Mouse (Mus musculus): ENCODE measurements around the gene Syne1.

Gene Syne1

DNA sequence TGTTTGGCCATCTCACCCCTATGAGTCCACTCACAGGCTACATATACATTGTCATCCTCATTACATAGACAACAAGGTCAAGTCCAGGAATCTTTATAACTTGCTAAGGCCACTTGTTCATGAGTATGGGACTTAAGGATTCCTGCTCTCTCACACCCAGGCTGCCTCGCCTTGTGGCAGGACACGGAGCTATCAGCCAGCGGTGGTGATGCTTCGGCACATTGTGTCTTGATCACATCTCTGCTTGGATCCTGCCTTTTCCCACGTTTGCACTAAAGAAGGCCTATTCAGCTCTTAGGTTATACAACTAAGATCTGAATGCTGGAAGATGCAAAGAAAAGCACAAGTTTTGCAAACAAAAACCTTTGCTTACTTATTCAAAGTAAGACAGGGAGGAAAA is 345.7 kb downstream of the Syne1 start:
- no peak for DNase-seq (ENCODE audit: low read depth, low spot score)

DNA sequence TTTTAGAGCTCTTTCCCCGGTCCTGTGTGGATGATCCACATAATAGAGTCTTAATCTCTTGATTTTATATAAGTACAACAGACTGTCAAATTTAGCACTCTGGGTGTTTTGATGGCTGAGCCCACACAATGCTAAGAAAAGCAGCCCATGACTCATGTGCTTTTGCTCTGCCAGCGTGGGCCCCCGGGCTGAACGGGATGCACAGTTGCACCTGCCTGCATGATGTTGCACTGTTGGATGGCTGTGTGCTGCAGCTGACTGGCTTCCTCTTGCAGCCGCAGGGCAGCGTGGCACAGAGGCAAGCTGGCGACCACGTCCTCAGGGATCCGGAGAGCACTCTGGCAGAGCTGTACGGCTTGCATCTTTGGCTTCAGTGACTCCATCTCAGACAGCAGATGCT is 347.4 kb downstream of the Syne1 start:
- DNase-seq (ENCODE audit: low read depth, low spot score) = no peak

DNA sequence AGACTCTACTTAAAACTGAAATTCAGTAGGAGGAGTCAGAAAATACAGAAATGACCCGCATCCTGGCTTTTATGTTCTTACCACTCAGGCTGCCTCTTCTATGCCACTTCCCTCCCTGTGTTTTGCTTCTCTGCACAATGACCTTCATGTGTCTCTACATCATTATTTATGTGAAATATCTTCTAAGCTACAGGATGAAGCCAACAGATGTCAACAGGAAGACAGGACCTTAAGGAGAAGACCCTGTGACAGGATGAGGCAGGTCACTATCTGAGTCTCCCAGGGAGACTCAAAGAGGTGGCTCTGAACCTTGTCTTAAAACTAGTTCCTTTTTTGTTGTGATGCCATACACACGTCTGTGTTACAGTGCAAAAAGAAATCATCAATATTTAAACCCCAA is 353.9 kb downstream of the Syne1 start:
- no peak for DNase-seq (ENCODE audit: low read depth, low spot score)

DNA sequence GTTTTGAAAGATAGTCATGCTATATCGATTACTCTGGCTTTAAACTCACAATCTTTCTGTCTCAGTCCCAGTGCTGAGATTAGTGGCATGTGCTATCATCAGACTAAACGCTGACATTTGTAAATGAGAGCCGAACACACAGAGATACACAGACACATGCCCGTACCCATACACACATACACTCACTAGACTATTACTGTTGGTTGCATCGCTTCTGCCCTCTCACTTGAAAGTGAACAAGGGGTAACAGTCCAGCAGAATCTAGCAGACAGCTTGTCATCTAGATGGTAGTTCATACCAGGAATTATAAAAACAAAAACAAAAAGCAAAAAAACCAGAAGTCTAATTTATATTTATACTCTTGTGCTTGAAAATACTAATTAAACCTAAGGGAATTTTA is 355.0 kb downstream of the Syne1 start:
- DNase-seq (ENCODE audit: low read depth, low spot score) = no peak

DNA sequence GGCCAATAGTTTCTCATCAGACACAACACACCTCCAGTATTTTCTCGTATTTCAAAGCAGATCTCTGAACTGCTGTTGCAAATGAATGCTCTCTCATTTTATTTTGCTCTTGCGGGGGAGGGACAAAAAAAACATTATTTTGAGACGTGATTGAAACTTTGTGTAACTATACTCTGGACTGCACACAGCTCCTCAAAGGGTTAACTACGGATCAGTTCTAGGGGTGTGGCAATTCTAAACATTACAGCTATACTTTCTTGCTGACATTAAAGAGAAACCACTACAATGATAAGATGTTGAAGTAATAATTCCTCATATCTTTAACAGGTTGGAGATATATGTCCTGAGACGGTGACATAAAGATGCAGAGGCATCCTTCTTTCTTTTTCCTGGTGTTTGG is 356.0 kb downstream of the Syne1 start:
- DNase-seq (ENCODE audit: low read depth, low spot score) = no peak

DNA sequence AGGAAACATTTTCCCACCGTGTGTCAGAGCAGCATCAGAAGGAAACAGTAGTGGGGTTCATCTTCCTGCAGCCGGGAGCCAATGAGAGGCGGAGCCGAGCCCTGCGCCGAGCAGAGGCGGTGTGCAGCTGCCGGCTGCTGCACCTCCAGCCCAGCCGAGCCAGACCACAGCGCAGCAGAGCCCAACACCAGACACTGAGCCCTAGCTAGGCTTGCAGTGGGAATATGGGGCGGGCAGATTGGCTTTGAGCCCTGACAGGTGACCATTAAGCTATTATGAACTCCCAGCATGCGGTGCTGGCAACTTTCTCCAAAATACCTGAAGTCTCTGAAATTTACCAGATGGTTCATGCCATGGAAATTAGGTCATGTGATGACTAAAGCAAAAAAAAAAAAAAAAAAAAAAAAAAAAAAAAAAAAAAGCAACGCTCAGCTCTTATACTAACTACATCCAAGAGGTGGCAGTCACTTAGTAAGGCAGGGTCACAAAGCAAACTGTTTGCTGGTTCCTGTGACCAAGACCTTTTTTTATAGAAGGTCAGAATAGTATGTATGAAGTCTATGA is 356.5 kb downstream of the Syne1 start:
- peak; percentile 70 for DNase-seq (ENCODE audit: low read depth, low spot score)

DNA sequence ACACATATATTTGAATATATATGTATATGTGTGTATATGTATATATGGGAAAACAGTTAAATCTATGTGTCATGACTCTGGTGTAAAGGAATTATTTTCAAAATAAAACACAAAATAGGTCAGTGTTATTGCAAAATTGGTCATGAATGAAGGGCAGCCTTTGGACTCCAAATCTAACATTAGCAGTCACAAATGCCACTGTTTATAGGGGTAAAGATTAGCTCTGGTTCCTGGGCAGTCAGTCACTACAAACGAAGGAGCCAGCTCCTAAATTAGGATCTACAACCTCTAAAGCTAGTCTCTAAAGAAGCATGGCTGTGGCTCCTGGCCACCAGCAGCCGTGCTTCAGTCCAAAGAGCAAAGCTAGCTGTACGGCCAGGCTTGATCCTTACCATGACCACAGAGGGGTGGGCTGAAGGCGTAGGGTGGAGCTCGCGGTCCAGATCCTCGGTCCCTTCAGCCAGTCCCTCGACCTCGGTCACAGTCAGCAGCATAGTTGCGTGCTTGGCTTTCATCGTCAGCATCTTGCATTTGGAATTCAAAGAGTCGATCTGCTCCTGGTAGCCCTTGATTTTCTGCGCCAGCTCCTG is 357.1 kb downstream of the Syne1 start:
- no peak for DNase-seq (ENCODE audit: low read depth, low spot score)

DNA sequence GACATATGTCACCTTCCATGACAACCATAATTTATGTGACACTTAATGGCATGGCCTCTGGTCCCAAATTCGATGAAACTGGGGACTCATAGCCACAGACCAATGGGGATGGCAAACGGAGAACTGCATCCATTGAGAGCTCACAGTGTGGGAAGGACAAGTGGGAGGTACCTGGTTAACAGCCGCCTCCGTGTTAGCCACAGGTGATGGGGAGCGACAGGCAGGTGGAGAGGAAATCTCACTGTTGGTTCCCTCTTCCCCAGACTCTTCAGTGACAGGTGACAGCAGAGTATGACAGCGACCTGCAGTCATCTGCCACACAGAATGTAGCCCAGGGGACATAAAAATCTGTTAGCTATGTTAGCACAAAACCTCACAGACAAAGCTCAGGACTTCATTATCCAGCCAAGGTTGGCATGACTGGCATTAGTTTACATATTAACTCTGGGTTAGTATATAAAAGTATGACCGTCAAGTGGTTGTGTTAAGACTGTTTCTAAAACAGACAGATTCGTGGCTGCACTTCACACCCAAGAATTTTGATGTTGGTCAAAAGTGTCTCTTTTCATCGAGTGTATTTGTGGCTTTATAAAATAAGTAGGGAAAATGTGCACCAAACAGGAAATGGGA is 358.3 kb downstream of the Syne1 start:
- DNase-seq (ENCODE audit: low read depth, low spot score) = no peak

DNA sequence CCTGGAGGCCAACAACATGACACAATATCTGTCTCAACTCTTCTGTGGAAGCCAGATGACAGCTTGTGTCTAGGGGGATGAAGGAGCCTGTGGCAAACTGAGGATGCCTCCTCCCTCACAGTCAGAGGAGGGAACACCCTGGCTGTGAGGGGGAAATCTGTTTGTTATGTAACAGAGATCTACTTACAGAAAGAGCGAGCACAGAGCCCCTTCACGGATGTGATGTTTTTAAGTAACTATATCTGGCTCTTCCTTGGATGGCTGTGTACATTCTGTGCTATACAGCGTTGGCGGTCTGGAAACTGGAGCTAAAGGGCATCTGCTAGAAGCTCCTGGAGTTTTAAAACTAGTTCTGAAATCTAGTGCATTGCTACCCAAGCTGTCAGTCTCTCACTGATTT is 360.5 kb downstream of the Syne1 start:
- DNase-seq (ENCODE audit: low read depth, low spot score) = peak; percentile 58

DNA sequence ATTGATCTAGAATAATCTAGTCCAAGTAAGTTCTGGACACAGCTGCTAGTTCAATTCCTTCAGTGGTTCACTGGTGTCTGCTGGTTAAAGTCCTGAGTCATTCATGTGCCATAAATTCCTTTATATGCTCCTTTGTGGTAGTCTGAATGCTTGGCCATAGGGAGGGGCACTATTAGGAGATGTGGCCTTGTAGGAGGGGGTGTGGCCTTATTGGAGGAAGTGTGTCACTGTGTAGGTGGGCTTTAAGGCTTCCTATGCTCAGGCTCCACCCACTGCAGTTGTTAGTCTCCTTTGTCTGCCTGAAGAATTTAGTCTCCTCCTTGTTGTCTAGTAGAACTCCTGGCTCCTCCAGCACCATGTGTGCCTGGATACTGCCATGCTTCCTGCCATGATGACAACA is 362.4 kb downstream of the Syne1 start:
- DNase-seq (ENCODE audit: low read depth, low spot score) = no peak

DNA sequence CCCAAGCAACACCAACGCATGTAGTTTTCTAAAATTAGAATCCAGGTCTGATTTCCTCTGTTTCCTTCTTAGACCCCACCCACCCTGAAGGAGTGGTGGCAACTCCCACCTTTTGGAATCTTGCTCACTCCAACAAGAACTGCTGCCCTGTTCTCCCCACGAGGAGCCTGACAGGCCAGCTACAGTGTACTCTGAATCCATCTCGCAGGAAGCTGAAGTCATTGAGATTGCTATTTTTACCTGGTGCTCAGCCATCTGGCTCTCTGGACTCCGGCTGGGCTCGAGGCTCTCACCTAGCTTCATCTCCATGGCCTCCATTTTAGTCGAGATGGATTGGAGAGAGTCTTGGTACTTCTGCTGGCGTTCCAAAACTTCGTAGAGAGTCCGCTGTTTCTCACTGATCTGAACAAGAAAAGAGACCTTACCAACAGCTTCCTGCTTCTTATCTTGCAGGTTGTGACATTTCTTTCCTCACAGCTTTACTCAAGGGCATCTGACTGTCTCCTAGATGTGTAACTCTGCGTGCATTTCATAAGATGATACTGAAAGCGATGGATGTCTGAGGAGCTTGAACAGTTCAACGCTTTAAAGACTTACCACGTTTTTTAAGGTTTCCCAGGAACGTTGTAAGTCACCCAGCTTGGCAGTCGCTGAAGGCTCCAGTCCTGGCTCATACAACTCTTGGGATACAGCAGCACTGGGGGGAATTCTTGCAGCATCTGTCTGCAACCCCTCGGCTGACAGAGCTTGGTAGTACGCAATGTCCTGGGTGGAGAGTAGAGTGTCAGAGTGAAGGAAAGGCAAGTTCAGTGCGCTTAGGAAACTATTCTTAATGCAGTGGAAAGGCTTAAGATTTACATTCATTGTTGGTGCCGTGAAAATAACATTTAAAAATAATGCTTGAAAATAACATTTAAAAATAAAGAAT is 365.9 kb downstream of the Syne1 start:
- DNase-seq (ENCODE audit: low read depth, low spot score) = no peak

DNA sequence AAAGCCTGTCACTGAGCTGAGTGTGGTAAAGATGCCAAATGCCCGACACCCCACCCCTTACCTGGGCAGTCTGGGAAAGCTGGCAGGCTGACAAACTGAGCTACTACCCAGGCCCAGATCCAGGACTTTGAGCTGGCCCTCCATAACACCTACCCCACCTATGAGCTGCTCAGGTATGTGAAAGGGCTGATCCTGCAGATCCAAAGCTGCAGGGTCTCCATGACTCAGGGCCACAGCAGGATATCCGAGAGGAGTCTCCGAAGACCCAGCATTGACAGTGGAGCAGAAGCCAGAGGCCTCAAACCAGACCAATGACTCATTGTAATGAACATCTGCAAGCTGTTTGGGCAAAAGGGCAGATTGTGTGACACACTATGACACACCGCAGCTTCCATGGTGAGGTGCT is 369.5 kb downstream of the Syne1 start:
- no peak for DNase-seq (ENCODE audit: low read depth, low spot score)

DNA sequence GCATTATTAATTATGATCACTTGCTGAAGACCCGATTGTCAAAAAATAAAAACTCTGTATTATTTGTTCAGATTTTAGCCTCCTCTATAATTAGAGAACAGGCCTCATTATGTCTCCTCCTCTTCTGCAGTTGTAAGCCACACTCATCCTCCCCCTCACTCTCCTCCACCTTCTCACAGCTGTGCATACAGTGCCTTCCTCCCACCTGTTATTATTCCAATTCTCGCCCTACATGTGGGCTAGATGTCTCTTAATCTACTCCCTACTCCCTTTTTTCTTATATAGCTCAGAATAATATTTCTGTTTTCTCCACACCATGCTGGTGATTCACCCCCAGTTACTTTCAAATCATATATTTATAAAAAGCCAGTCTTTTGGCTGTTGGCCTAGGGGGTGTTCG is 371.4 kb downstream of the Syne1 start:
- DNase-seq (ENCODE audit: low read depth, low spot score) = no peak

DNA sequence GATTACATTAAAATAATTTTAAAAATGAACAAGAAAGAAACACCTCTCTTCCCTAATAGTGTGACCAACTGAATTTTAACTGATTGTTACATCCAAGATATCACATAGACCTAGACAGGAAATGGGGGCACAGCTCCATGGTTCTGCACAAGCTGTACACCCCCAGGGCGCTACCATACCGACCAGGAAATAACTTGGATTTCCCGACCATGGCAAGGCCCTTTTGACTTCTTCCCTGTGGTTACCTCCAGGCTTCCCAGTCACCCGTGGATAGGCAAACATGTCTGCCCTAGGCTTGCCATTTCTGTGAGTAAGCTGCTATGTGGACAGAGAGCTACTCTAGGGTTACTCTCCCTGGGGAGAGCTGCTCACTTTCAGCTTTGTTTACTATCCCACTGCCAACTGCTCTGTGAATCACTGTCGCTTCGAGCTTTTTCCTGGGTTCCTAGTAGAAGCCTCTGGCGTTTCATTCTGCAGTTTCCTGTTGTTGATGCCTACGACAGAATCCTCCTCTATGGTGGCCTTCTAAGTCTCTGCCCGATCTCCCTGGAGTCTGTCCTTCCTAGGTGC is 373.8 kb downstream of the Syne1 start:
- peak; percentile 73 for DNase-seq (ENCODE audit: low read depth, low spot score)

DNA sequence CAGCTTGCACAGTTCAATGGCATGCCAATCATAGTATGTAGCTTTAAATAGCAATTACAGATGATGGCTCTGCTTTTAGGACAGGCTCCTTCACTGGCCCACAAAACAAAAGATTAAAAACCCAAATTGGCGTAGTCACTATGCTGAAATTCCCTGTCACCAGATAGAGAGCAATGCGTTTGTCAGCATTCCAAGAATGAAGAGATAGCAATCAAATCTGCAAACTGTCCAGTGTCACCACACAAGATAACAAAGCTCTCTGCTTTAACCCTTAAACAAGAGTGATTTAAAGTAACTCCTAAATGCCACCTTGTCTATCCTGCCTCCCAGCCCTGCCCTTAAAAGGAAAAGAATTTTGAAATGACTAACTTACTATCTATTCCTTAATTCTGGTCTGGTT is 374.9 kb downstream of the Syne1 start:
- DNase-seq (ENCODE audit: low read depth, low spot score) = no peak

DNA sequence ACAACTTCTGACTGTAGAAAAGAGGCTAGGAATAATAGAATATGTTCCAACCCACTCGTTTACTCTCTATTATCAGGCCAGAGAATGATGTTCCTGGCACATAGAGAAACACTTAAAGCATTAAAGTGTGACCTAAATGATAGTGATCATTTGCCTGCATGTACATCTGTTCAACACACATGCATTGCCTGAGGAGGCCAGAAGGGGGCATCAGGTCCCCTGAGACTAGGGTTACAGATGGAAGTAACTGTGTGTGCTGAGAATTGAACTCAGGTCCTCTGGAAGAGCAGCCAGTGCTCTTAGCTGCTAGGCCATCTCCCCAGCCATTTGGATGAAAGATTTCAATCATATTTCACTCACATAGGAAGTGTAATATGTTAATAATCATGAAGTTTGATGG is 380.9 kb downstream of the Syne1 start:
- no peak for DNase-seq (ENCODE audit: low read depth, low spot score)

DNA sequence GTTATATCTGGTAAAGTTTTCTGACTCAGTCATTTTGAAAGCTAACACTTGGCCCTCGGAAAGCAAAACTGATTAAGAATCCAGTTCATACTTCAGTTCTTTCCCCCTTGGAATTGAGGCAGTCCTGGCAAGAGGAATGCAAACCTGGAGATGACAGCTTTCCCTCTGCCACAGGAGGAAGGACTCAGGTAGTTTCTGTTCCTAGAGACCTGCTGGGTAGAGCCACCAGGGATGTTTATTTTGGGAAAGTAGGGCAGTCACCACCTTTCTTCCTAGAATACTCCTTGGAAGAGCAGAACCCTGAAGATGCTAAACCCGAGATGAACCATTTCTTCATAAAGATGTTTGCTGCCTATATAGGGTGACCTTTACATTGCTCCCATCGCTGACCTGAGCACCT is 383.8 kb downstream of the Syne1 start:
- DNase-seq (ENCODE audit: low read depth, low spot score) = no peak

DNA sequence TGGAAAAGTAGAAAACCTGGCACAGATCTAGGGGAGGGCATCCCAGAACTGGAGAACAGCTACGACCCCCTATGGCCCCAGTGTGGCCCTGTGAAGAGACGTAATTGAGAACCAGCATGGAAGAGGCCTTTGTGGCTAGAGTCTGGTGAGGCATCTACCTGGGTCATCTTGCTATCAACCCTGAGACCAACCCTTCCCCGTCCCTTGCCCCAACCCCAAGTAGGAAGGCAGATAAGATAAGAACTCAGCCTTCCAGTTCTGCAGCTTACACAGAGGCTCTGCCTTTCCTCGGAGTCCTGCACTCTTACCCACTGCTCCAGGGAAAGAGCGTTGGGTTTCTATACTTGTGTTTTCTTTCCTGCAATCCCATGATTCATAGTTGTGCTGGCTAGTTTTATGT is 385.8 kb downstream of the Syne1 start:
- DNase-seq (ENCODE audit: low read depth, low spot score) = no peak

DNA sequence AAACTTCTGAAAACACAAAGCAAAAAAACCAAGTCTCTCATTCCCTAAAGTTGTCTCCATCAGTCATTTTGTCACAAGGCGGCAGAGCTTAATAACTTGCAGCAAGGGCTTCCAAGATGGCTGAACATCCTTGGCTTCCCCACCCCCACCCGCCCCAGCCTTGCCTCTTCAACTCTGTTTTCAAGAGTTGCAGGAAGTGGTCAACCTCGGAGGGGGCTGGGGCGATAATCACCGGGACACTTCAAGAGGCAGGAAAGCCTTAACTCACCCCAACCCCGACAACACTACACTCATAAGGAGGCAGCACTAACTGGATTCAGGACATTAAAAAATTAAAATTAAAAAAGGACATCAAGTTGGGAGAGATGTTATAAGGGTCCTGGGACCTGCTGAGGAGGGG is 387.5 kb downstream of the Syne1 start:
- DNase-seq (ENCODE audit: low read depth, low spot score) = no peak

DNA sequence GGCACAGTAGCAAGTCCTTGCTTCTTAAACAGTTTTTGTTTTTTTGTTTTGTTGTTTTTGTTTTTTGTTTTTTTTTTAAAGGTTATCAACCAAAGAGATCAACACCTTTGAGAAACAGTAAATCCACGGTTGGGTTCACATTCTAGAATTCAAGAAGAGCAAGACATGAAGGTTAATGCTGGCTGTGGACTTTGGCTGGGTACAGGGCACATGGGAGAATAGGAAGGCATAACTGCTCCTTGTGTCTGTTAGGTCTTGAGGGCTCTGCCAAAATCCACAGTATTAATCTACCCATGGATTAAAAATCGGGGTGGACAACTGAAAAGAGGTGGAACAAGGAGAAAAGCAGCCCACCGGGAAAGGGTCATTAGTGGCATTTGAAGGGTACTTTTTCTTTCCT is 388.0 kb downstream of the Syne1 start:
- DNase-seq (ENCODE audit: low read depth, low spot score) = no peak

DNA sequence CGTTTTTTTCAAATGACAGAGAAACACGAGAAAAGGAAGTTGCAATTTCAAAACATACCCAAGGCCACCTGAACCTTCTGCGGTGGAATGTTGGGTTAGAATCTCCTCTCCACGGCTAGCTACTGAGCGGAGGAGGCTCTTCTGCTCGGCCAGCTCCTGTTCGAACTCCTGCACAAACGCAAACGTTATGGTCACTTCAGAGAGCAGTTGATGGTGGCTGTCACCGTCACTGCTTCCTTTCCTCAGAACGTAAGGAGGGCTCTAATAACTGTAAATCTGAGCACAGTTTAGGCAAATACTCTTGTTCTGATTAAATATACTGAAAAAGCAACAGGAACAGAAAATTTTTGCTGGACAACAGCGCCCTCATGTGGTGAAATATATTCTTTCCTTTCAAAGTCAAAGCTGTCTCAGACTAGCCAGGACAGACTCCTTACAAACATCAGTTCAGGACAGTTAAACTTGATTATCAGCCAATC is 389.8 kb downstream of the Syne1 start:
- peak; percentile 43 for DNase-seq (ENCODE audit: low read depth, low spot score)

DNA sequence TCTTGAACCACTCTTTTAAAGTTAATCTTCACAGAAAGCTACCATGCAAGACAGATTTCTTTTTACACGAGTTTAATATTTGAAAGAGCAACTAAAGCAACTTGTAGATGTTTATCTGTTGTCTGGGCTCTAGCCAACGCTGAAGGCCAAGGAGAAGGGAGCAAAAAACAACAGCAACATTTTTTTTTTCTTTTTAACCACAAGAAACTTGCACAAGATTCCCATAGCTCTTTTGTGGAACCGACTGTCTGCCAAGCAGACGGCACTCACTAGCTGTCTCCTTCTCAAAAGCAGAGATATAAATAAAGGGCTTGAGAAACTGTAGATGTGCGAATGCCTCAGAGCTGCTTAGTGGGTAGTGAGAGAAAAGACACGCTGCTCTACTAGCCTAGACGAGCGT is 391.6 kb downstream of the Syne1 start:
- no peak for DNase-seq (ENCODE audit: low read depth, low spot score)

Measured in skeletal muscle tissue, adult 2 months (tissue).